Mouse (Mus musculus) forebrain, postnatal 0 days (tissue): ENCODE data around the gene Ttc8. TPM values are rescaled to one million over a fixed set of nuclear protein-coding genes. Genes with fewer than 3 reads are reported as not detected.

ENCODE experiments used
- ATAC-seq: fragments of 200-750 bp; cut with Nextera tagmentation; 2 replicates; pipeline ENCODE4 v1.8.0; 2017; ENCODE audit warnings: mild to moderate bottlenecking, moderate library complexity
- DNase-seq: peaks from one replicate; pipeline ENCODE4 v3.0.0-alpha.2; 2015
- H3K27ac ChIP-seq: fragments of 300-500 bp; sonication (generic); 2 replicates; pipeline ENCODE4 v1.5.1; 2014; ENCODE audit warnings: low read depth, mild to moderate bottlenecking, antibody characterized with exemption, low read length, moderate library complexity, mixed read lengths
- H3K27me3 ChIP-seq: fragments of 300-500 bp; sonication (generic); 2 replicates; pipeline ENCODE4 v1.6.1; 2014; ENCODE audit warnings: mild to moderate bottlenecking, low read length, mixed read lengths; ENCODE audit not compliant: insufficient read depth
- H3K36me3 ChIP-seq: fragments of 300-500 bp; sonication (generic); 2 replicates; pipeline ENCODE4 v1.6.1; 2014; ENCODE audit warnings: mild to moderate bottlenecking, moderate library complexity; ENCODE audit not compliant: insufficient read depth
- H3K4me1 ChIP-seq: fragments of 300-500 bp; sonication (generic); 2 replicates; pipeline ENCODE4 v1.6.1; 2014; ENCODE audit warnings: antibody characterized with exemption; ENCODE audit not compliant: insufficient read depth
- H3K4me2 ChIP-seq: fragments of 300-500 bp; sonication (generic); 2 replicates; pipeline ENCODE4 v1.6.1; 2014; ENCODE audit warnings: low read depth, mild to moderate bottlenecking, moderate library complexity
- H3K4me3 ChIP-seq: fragments of 300-500 bp; sonication (generic); 2 replicates; pipeline ENCODE4 v1.5.1; 2014; ENCODE audit warnings: low read depth, low read length, mixed read lengths
- H3K9ac ChIP-seq: fragments of 300-500 bp; sonication (generic); 2 replicates; pipeline ENCODE4 v1.6.1; 2014; ENCODE audit warnings: mild to moderate bottlenecking
- H3K9me3 ChIP-seq: fragments of 300-500 bp; sonication (generic); 2 replicates; pipeline ENCODE4 v1.6.1; 2016; ENCODE audit warnings: low read length
- CTCF ChIP-seq: sonication (generic); IDR thresholded peaks from 2 replicates; pipeline ENCODE4 v1.5.1; 2016; ENCODE audit warnings: antibody characterized with exemption, control low read depth, low read depth
- WGBS: fragments of 180-500 bp; shearing (Covaris S2); extraction: QIAGEN DNeasy Blood & Tissue Kit; methylation state at CpG from one replicate; pipeline ENCODE4 v1.1.7; 2014; 5-methylcytosine and 5-hydroxymethylcytosine counted together
- polyA plus RNA-seq: library from polyadenylated mRNA; unstranded; fragments of >200 nt; fragmentation: Nextera tagmentation; extraction: Ambion mirVana; gene quantifications from 2 replicates; pipeline ENCODE4 v1.2.1, GENCODE M21; 2015
- total RNA-seq: library from RNA; depleted of rRNA; stranded (reverse); fragments of >200 nt; gene quantifications from 2 replicates; pipeline ENCODE4 v1.2.3, GENCODE M21; 2014

Gene Ttc8
- total and polyA plus RNA-seq, 2 experiments from 2014 or later, result 22.7 to 28.5 TPM

DNA sequence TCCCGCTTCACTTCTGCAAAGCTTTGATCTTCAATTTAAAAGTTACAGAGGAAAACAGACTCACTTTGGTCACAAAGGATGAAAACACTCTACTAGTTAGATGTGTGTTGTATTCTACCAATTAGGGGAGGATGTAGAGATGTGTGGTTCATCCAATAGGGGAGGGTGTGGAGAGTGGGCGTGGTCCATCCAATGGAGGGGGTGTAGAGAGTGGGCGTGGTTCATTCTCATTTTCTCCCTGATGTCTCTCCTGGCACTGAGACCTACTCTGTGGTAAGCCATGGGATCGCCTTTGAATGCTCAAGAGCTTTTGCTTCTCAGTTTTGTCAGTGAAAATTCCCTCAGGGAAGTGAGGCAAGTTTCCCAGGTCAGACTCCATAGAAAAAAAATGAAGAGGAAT is 82.7 kb downstream of the Ttc8 start:
- DNase-seq, result no peak
- H3K27ac ChIP-seq, result no peak overlapping the region
- no peak overlapping the region for H3K9ac ChIP-seq
- H3K4me1 ChIP-seq, result no peaks in the 10 kb centered on the region
- no peak for TF ChIP-seq CTCF
- 72% methylated on average over 4 of the region's 4 CpGs for WGBS
- no peaks in the 10 kb centered on the region for H3K27me3 ChIP-seq
- no peaks in the 10 kb centered on the region for H3K9me3 ChIP-seq
- no peak overlapping the region for H3K4me2 ChIP-seq
- no peaks in the 10 kb centered on the region for H3K36me3 ChIP-seq
- H3K4me3 ChIP-seq, result no peak overlapping the region
- no peak for ATAC-seq

DNA sequence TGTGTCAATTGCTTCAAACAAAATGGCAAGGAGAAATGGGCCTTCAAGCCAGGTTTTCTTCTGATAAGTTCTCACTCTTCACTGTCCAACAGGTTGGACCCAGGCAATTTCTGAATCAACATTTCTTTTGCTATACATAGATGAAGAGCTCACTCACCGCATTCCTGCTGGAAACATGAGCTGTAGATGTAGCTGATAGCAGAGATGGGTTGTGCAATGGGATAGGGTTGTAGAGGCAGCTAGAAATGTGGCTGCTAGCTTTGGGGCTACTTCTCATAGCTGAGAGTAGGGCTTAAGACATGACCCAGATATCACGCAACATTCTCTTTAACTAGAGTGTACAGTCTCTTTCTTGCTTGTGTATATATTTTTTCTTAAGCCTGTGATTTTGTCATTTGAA is 84.4 kb downstream of the Ttc8 start:
- WGBS, result 98% methylated on average over 2 of the region's 2 CpGs
- Histone ChIP-seq H3K4me3 (no peak overlapping the region), H3K9me3 (no peaks in the 10 kb centered on the region), H3K4me1 (no peaks in the 10 kb centered on the region), H3K27me3 (no peaks in the 10 kb centered on the region), H3K9ac (no peak overlapping the region), H3K27ac (no peak overlapping the region), H3K36me3 (no peaks in the 10 kb centered on the region), H3K4me2 (no peak overlapping the region)
- DNase-seq (no peak), ATAC-seq (no peak)
- no peak for TF ChIP-seq CTCF

DNA sequence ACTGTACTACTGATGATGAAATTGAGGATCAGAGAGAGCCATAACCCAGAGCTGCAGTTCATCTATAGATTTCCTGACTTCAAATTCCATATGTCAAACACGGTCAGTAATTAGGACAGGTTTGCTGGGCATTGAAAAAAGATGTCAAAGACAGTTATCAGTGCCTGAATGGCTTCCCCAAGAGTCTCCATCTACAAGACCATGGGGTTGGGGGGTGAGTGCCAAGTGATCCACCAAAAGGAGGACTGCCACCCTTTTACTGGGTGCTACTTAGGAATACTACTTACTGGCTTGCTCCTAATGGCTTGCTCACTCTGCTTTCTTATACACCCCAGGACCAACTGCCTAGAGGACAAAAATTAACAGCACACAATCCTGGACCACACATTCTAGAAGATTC is 88.4 kb downstream of the Ttc8 start:
- no peaks in the 10 kb centered on the region for H3K9me3 ChIP-seq
- DNase-seq, result no peak
- H3K36me3 ChIP-seq, result no peaks in the 10 kb centered on the region
- no peak for ATAC-seq
- H3K4me1 ChIP-seq, result peaks cover 11% of the 10 kb centered on the region
- no peak overlapping the region for H3K27ac ChIP-seq
- no peaks in the 10 kb centered on the region for H3K27me3 ChIP-seq
- no peak overlapping the region for H3K4me2 ChIP-seq
- no peak overlapping the region for H3K9ac ChIP-seq
- TF ChIP-seq CTCF, result no peak
- H3K4me3 ChIP-seq, result no peak overlapping the region
- 49% methylated on average over 1 of the region's 1 CpGs for WGBS

DNA sequence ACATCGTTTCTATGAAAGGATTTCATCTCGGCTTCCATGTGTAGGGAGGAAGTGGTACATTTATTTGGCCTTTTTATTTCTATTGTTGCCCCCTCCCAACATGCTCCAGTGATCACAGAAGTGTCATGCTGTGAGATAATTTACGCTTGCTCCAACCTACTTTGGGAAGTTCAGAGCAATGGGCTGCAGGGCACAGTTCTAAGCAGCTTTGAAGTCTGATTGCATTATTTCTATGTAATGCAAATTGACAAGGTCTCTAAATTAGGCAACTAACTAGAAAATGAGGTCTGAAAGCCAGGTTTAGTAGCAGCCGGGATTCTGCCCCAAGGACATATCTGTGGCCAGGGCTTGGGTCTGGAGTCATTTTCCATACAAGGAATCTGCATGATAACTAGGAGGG is 89.1 kb downstream of the Ttc8 start:
- Histone ChIP-seq H3K9ac (no peak overlapping the region), H3K9me3 (no peaks in the 10 kb centered on the region), H3K27ac (no peak overlapping the region), H3K36me3 (no peaks in the 10 kb centered on the region), H3K4me1 (peaks cover 11% of the 10 kb centered on the region), H3K4me3 (no peak overlapping the region), H3K4me2 (no peak overlapping the region), H3K27me3 (no peaks in the 10 kb centered on the region)
- no peak for TF ChIP-seq CTCF
- DNase-seq, result no peak
- no peak for ATAC-seq
- WGBS, result 15% methylated on average over 4 of the region's 4 CpGs

DNA sequence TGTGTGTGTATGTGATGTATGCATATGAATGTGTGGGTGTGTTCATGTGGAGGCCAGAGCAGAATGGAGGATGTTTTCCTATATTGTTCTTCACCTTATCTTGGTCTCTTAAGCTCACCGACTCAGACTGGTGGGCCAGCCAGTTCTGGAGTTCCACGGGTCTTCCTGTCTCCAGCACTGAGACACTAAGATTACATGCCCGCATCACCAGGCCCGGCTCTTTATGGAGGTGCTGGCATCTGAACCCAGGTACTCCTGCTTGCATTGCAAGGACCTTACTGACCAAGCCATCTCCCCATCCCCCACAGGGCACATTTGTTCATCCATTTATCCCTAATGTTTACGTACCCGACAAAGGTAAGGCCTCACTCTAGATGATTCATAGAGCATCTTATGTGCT is 89.7 kb downstream of the Ttc8 start:
- 64% methylated on average over 6 of the region's 6 CpGs for WGBS
- Histone ChIP-seq H3K36me3 (no peaks in the 10 kb centered on the region), H3K9ac (no peak overlapping the region), H3K4me3 (no peak overlapping the region), H3K4me2 (no peak overlapping the region), H3K4me1 (peaks cover 11% of the 10 kb centered on the region), H3K9me3 (no peaks in the 10 kb centered on the region), H3K27me3 (no peaks in the 10 kb centered on the region), H3K27ac (no peak overlapping the region)
- DNase-seq (no peak), ATAC-seq (no peak)
- TF ChIP-seq CTCF, result no peak

DNA sequence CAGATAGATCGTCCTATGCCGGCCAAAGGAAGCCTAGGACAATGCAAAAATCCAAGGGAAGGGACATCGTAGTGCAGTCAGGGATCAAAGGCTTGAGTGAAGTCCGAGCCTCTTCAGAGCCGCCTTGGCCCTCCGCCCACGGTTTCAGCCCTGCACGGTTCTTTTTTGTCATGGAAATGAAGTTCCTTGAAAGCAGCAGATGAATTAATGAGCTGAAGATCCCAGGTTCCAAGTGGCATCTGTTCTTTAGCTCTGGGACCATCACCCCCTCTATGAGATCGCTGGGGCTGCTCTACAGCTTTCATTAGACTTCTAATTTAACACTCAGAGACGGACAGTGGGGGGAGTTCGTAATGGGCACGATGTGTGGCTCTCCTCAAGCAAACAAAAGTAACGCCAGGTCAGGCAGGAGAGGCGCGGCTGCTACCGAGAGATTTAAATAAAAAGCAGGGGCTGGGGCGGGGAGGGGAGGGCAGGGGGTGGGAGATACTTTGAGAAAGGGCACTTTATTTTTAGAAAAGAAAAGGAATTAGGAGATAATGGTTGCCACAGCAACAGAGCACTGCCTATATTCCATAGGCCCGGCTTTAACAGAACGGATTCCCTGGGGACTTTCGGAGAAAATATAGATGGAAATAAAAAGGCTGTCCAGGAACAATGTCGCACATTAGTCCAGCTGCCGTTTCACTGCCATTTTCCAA is 90.9 kb downstream of the Ttc8 start:
- Histone ChIP-seq H3K27me3 (no peaks in the 10 kb centered on the region), H3K27ac (peak overlapping the region; percentile 71), H3K36me3 (no peaks in the 10 kb centered on the region), H3K4me2 (peak overlapping the region; percentile 39), H3K9me3 (no peaks in the 10 kb centered on the region), H3K4me3 (no peak overlapping the region; the same call in 1 of the 2 replicates), H3K4me1 (peaks cover 11% of the 10 kb centered on the region), H3K9ac (peak overlapping the region; percentile 11; the same call in 1 of the 2 replicates)
- no peak for TF ChIP-seq CTCF
- ATAC-seq (peak; percentile 86), DNase-seq (peak; percentile 72)
- WGBS, result 3% methylated on average over 22 of the region's 22 CpGs

DNA sequence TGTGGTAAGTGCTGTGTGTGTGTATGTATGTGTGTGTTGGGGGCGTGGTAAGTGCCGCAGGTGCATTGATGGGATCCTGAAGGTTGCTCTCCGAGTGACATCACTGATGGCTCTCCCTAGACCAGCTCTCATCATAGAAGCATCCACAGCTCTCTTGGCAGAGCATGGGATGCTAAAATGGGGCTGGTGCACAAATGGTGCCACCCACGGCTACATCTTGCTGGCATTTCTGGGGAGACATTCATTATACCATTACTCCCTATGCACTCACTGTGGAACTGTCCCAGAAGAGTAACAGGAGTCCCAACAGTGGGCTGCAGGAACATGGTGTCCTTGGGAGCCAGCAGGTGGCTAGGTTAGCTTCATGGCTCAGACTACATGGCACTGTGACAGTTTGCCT is 95.5 kb downstream of the Ttc8 start:
- ATAC-seq (no peak), DNase-seq (no peak)
- no peak overlapping the region for H3K9ac ChIP-seq
- H3K27ac ChIP-seq, result no peak overlapping the region
- H3K36me3 ChIP-seq, result no peaks in the 10 kb centered on the region
- H3K9me3 ChIP-seq, result no peaks in the 10 kb centered on the region
- no peak overlapping the region for H3K4me2 ChIP-seq
- 92% methylated on average over 4 of the region's 4 CpGs for WGBS
- no peak overlapping the region for H3K4me3 ChIP-seq
- no peaks in the 10 kb centered on the region for H3K27me3 ChIP-seq
- peaks cover 7% of the 10 kb centered on the region for H3K4me1 ChIP-seq
- no peak for TF ChIP-seq CTCF
